Mouse (Mus musculus) urinary bladder, adult 2 months (tissue): Measurements from ENCODE around the gene Cel. TPM values are rescaled to one million over a fixed set of nuclear protein-coding genes. Genes with fewer than 3 reads are reported as not detected.

ENCODE experiments used
- DNase-seq: peaks from one replicate; pipeline ENCODE4 v3.0.0; 2022; ENCODE audit warnings: low spot score
- polyA plus RNA-seq: library from polyadenylated mRNA; depleted of rRNA; stranded (reverse); fragments of >200 nt; gene quantifications from 2 replicates; pipeline ENCODE4 v1.2.3, GENCODE M21; 2012

Gene Cel
- polyA plus RNA-seq, 1 experiment = 0.07 TPM

DNA sequence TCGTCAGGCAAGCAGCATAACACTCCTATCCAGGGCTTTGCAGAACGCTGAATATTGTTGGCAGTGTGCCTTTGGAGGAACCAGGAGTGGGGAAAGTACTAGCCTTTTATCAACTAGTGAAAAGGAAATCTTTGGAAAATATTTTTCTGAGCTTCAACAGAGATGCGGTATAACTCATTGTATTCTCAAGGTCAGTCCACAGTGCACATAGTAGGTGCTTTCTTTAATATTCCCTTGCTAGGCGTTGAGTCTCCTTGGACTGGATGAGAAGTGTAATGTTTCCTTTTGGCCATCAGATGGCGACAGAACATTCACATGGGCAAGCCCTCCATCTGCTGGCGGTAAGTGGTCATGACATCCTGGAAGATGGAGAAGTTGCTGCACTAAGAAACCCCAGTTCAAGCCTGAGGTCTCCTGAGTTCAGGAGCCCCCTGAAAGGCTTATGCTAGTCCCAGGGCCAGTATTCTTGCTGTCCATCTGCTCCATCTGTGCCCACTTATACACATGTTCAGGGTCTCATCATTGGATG is 21.9 kb upstream of the Cel start:
- DNase-seq = peak; percentile 34

GRCm38 (mm10) chr2:28583651-28584050 is 20.4 kb upstream of the Cel start, which contains the start of gene Gtf3c5:
Gene Gtf3c5, minus strand, starts transcription at chr2:28583751.
- DNase-seq = no peak

DNA sequence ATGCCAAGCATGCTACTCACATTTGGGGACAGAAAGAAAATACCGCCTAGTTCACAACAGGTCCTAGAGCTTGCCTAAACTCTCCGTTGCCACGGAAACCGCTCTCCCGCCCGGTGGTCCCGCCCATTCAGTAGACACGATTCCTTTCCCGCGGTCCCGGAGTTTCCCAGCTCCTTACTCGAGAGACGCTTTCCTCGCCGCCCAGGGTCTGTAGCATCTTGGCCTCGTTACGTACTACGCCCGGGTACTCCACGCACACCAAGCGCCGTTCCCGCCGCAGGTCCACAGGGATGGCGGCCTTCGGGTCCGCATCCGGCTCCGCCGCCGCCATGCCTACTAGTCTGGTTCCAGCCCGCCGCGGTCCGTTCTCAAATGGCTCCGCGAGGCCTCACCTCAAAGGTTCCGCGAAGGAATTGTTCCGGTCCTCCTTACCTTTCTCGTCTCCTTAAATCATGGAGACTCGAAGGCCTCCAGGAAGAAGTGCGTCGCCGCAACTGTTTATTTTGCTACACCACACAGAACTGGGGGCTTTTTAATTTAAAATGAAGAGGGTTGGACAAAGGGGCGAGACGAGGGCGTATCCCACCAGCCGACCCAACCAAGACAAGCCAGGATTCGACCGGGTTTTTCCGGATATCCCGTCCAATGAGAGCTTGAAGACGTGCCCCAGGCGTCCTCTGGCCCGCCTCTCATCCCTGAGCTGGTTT is 19.6 kb upstream of the Cel start:
- DNase-seq = peak; percentile 82

DNA sequence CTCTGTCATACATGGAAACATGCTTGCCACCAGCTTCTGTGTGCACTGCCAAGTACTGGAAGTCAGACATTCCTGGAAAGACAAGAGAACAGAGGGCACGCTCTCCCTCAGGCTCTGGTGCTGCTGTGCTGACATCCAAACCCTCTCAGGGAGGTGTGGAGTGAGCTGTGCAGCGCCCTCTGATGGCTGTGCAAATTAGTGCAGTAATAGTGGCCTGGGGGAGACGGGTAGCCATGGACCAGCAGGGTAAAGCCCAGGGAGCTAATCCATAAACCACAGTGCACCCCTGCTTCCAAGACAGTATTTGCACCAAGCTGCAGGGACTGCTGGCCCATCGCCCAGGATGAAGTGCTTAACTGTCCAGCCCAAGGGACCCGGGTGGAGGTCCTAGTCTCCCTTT is 14.8 kb upstream of the Cel start:
- no peak for DNase-seq

- no peak for DNase-seq
Measured at GRCm38 (mm10) chr2:28576815-28577214, 13.6 kb upstream of the Cel start.

- DNase-seq = no peak
Measured at GRCm38 (mm10) chr2:28575341-28575740, 12.1 kb upstream of the Cel start.

GRCm38 (mm10) chr2:28569903-28570302 is 6.7 kb upstream of the Cel start:
- no peak for DNase-seq

DNA sequence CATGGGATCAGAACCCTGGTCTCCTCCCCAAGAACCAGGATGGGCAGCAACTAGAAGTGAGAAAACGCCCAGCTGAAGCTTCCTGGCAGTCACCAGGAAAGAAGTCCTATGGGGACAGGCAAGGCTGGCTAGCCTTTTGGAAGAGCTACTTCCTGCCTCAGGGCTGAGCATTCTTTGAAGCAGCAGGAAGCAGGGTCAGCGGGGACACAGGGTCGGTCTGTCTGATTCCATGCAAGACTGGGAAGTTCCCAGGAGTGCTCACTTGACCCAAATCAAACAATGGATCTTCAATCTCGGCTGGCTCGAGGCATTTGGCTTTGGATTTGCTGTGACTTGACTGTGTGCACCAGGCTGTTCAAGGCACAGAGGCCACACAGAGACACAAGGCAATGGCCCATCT is 3.3 kb upstream of the Cel start:
- no peak for DNase-seq

DNA sequence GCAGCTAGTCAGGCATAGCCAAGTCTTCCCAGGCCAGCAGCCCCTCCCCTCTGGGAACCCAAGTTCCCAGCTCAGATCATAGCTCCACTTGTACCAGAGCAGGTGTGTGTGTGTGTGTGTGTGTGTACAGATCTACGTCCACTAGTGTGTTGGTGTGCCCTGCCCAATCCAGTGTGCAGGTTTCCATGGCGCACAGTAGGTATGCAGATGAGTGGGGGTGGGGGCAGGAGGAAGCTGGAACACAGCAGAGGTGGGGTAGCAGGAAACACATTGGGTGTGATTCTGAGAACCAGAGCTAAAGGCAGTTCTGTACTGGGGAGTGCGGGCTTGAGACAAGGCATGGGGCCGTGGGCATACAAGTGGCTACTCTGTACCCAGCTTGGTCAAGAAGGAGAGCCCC is 1.2 kb upstream of the Cel start:
- no peak for DNase-seq

- DNase-seq = no peak
Measured at GRCm38 (mm10) chr2:28563830-28564229, 627 bp upstream of the Cel start.

DNA sequence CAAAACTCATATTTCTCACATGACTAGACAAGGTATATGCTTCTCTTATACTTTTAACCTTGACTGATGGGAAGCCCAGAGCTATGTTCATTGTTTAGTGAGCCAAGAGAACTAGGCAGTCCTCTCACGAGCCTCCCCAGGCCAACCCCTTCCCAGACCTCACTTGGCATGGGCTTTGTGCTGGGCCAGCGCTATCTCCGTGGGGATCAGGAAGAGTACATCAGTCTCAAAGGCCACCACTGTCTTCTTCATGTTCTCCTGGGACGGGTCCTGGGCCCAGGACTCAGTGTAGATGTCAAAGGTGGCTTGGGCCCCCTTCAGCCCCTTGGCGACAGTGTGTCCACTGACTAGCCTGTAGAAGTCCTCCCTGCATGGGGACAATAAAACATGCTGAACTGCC is 5.8 kb downstream of the Cel start:
- no peak for DNase-seq

GRCm38 (mm10) chr2:28552301-28552700 is 10.9 kb downstream of the Cel start:
- DNase-seq = no peak

DNA sequence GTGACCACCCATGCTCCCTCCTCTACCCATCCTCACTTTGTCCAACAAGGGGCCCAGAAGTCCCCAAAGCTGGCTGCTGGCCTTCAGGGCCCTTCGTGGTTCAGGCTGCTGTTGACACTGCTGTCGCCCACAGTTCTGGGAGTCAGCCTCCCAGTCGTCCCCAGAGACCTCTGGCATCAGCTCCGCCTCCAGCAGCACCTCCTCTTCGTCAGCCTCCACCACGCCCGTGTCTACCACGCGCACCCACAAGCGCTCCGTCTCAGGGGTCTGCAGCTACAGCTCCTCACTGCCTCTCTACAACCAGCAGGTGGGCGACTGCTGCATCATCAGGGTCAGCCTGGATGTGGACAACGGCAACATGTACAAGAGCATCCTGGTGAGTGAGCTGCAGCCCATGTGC is 14.0 kb downstream of the Cel start:
- no peak for DNase-seq

DNA sequence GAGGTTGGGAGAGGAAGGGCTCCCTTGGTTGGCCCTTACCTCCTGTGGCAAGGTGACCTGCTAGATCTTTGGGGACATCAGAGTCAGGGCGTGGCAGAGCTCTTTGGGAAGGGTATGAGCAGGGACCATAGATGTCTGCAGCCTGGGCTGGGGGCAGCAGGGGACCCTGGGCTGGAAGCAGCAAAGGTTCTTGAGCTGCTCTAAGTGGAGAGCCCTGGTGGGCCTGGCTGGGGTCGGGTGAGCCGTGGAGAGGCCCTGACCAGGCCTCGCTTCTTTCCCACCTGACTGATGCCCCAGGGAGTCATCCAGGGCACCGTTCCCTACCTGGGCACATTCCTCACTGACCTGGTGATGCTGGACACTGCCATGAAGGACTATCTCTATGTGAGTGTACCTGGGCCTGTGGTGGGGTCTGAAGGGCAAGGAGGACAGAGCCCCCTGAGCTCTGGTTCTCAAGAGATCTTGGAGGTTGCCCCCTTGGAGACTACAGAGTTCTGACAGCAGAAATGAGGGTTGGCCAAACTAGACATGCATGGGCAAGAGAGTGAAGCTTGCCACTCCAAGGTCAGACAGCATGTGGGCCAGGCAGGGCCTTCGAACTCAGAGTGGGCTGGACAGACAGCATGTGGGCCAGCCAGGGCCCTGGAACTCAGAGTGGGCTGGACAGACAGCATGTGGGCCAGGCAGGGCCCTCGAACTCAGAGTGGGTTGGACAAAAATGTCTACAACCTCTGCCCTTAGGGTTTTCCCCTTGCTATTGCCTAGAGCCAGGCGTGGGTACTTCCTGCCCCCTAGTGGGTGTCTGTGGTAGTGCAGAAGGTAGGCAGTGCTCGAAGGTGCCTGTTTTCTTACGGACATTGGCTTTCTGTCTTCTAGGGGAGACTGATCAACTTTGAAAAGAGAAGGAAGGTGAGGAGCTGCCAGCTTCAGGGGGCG is 15.7 kb downstream of the Cel start:
- DNase-seq = peak; percentile 70

DNA sequence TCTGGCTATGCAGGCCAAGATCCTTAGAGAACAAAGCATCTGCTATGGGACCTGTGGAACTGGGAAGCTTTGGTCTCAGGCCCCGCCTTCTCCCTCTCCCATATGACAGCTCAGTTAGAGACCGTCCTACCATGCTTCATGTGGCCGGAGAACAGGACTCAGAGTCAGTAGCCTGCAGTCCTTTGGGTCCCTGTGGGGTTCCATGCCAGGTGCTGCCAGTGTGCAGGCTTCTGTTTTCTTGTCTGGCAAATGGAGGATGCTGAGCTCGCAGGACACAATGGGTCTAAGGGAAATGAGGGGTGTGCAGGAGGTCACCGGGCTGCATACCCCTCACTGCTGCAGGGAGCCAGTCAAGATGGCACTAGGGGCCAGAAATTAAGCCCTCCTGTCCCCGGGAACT is 16.6 kb downstream of the Cel start:
- DNase-seq = no peak

GRCm38 (mm10) chr2:28545976-28546375 is 17.2 kb downstream of the Cel start:
- DNase-seq = no peak

DNA sequence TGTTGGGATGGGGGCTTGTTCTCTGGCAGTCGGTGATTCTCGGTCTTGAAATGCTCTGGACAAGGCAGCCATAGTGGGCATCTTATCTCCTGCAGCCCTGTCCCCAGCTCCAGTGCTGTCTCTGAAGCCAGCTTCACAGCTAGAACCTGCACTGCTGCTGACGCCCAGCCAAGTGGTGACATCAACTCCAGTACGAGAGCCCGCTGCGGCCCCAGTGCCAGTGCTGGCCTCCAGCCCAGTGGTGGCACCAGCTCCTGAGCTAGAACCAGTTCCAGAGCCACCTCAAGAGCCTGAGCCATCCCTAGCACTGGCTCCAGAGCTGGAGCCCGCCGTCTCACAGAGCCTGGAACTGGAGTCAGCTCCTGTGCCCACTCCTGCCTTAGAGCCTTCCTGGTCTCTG is 19.3 kb downstream of the Cel start:
- DNase-seq = no peak

DNA sequence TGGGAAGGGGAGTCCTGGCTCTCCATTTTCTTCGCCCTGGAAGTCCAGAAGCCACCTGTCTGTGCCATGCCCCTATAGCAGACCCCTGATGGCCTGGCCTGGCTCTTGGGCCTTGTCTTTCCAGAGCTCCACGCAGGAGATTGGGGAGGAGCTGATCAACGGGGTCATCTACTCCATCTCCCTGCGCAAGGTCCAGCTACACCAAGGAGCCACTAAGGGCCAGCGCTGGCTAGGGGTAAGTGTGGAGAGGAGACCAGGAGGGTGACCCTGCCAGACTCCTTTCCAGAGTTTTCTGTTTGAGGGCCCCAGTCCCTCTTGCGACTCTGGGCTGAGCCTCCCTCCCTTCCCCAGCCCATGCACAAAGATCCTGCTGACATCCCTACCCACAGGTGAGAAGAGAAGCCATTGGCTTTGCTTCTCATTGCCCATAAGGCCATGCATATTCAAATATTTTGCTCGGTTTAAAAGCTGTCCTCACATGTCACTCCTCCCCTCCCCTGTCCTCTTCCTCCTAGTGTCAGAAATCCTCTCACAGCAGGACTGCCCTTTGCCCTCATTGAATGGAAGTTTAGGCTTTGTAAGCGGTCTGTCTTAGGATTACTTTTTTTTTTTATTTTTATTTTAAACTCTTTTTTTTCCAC is 22.5 kb downstream of the Cel start:
- DNase-seq = no peak

GRCm38 (mm10) chr2:28539949-28540348 is 23.3 kb downstream of the Cel start:
- no peak for DNase-seq

GRCm38 (mm10) chr2:28539206-28539605 is 24.0 kb downstream of the Cel start:
- no peak for DNase-seq

GRCm38 (mm10) chr2:28538817-28539128 is 24.4 kb downstream of the Cel start:
- no peak for DNase-seq

DNA sequence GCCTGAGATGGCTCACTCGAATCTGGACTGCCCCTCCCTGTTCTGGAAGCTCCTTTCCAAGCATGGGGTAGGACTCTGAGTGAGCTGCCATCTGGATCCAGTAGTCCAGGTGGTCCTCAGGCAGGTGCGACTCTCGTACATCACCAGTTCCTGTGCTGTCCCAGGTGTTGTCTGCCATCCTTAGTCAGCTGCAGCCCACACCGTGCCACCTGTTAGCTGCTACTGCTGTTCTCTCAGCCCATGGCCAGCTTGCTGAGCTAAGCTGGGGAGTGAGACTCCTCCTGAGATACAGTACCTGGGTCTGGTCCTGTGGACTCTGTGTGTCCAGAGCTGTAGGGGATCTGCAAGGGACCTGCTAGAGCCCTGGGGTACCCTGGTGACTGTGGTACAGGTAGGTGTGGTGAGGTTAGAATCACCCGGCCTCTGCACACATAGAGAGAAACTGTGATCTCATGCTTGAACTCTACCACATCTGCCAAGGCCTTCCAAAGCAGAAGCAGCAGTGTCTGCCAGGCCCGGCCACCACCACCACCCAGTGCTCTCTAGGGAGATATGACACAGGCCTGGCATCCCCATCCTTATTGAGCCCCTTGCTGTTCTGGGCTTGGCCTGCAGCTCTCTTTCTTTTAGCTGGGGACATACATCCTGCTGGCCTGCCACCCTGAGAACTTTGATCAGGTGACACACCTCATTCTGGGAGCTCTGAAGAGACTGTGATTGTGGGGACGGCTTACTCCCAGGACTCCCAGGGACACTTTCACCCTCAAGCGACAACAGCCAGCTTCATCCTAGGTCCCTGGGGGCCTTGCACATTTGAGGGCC is 25.0 kb downstream of the Cel start:
- DNase-seq = no peak
